Mouse (Mus musculus) Patski (cell line): ENCODE measurements at regions not wholly inside any gene's neighbourhood (a gene's known extent, or its start where the extent isn't known, plus 50 kb on each side); places are given as distances from the start of the nearest gene placed in this dataset.

Experiments
- ATAC-seq: fragments of 100-300 bp; one replicate; pipeline ENCODE4 v1.8.0; 2021
- CTCF ChIA-PET: fragments of 350-600 bp; sonication (Branson Sonifier 250); formaldehyde crosslinking; loops from one replicate; lab custom pipeline; 2022; ENCODE audit warnings: inconsistent platforms; lab: Charles Lee
- POLR2A ChIA-PET: fragments of 350-600 bp; sonication (Branson Sonifier 250); formaldehyde crosslinking; loops from one replicate; lab custom pipeline; 2022; ENCODE audit warnings: antibody characterized with exemption, inconsistent platforms; lab: Charles Lee
- DNase-seq: peaks from one replicate; pipeline ENCODE4 v3.0.0-alpha.2; 2011; ENCODE audit warnings: low read depth, low spot score
- H3K27me3 ChIP-seq: fragments of 371-371 bp; one replicate; pipeline ENCODE4 v1.5.1; 2021
- CTCF ChIP-seq: fragments of 100-300 bp; IDR thresholded peaks from one replicate; pipeline ENCODE4 v1.5.1; 2021
- in situ Hi-C: fragments of 300-500 bp; cut with MboI; formaldehyde crosslinking; loops from 3 replicates; pipeline ENCODE4 v1.11.1; 2018; ENCODE audit warnings: low pct_unique_long_range_greater_than_20kb, mixed read lengths

- ChIA-PET POLR2A (interaction anchor here (0.6 kb wide), 1 partner anchor 415 kb away, joined by 3 read pairs; no protein-coding TSS in a partner anchor), CTCF (interaction anchor here (1.1 kb wide), 1 partner anchor 32 kb away, joined by 3 read pairs; no protein-coding TSS in a partner anchor)
- ATAC-seq: no peak
- DNase-seq: no peak
- H3K27me3 ChIP-seq: no peaks in the 10 kb centered on the region
- no peak for TF ChIP-seq CTCF
- in situ Hi-C loops: no loop called here
Measured at GRCm38 (mm10) chr13:5444759-5445478, 416.4 kb upstream of the Klf6 start.

DNA sequence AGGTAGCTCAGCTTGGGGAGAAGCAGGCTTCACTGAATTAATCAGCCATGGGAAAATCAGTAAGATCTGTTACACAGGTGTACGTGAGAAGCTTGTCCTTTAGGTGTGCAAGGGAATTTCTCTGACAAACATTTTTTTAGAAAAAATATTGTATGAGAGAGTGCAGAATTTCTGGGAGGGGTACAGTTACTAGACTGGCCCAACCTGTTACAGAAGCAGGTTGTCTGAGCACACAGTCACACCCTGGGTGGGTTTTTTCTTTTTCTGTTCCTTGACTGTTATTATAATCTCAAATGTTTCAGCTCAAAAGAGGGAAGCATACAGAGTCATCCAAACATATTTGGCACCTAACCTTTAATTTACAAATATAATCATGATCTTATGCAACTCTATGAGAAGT, 412.7 kb upstream of the Klf6 start:
- ATAC-seq (no peak), DNase-seq (no peak)
- in situ Hi-C loops: no loop called here
- no peaks in the 10 kb centered on the region for H3K27me3 ChIP-seq
- no peak for TF ChIP-seq CTCF
- POLR2A ChIA-PET: no interaction called here
- CTCF ChIA-PET: interaction anchor here (0.7 kb wide), 1 partner anchor 49 kb away, joined by 3 read pairs; no protein-coding TSS in a partner anchor

GRCm38 (mm10) chr13:5480779-5481178, 380.5 kb upstream of the Klf6 start:
- DNase-seq (no peak), ATAC-seq (no peak)
- POLR2A ChIA-PET: no interaction called here
- H3K27me3 ChIP-seq: no peaks in the 10 kb centered on the region
- CTCF ChIA-PET: no interaction called here
- in situ Hi-C loops: no loop called here
- TF ChIP-seq CTCF: no peak

DNA sequence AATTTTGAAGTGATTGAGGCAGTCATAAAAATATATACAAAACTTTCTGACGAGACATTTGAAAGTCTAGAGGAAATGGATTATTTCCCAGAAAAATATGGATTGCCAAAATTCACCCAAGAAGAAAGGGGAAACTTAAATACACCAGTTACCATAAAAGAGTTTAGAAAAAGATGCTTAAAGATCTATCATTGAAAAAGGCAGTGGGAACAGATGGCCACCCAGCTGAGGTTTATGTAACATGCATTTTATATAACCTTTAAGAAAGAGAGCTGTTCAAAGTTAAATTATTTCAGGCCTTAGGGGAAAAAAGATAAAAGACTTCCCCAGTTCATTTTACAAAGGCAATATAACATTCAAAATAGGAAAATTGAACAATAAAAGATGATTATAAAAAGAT, 369.0 kb upstream of the Klf6 start:
- CTCF ChIA-PET: no interaction called here
- ATAC-seq (no peak), DNase-seq (no peak)
- H3K27me3 ChIP-seq: no peaks in the 10 kb centered on the region
- no peak for TF ChIP-seq CTCF
- in situ Hi-C loops: no loop called here
- POLR2A ChIA-PET: no interaction called here

DNA sequence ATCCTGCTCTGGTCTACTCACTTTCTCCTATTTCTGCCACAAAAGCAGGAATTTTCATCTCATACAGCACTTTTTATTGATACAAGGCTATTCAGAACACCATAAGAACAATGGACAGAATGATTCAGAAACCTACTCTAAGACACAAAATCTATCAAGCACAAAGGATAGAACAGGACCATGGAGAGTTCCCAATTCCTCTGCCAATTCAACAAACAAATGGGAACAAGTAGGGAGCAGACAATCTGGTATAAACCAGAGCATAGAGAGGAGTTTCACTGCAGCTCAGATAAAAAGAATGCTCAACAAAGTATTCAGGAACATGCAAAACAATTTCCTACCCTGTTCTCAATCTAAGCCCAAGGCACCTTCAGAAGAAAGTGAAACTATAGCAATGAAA, 363.7 kb upstream of the Klf6 start:
- ATAC-seq (no peak), DNase-seq (peak; percentile 13)
- ChIA-PET CTCF (no interaction called here), POLR2A (no interaction called here)
- in situ Hi-C loops: no loop called here
- TF ChIP-seq CTCF: no peak
- no peaks in the 10 kb centered on the region for H3K27me3 ChIP-seq

GRCm38 (mm10) chr13:5511784-5512183, 349.5 kb upstream of the Klf6 start:
- ATAC-seq (no peak), DNase-seq (no peak)
- no peaks in the 10 kb centered on the region for H3K27me3 ChIP-seq
- ChIA-PET CTCF (interaction anchor here (0.7 kb wide), 1 partner anchor 56 kb away, joined by 3 read pairs; no protein-coding TSS in a partner anchor), POLR2A (interaction anchor here (0.7 kb wide), 1 partner anchor 264 kb away, joined by 4 read pairs; no protein-coding TSS in a partner anchor)
- TF ChIP-seq CTCF: no peak
- in situ Hi-C loops: no loop called here

GRCm38 (mm10) chr13:5515552-5515951, 345.7 kb upstream of the Klf6 start:
- ATAC-seq (no peak), DNase-seq (no peak)
- POLR2A ChIA-PET: no interaction called here
- CTCF ChIA-PET: no interaction called here
- no peak for TF ChIP-seq CTCF
- in situ Hi-C loops: no loop called here
- no peaks in the 10 kb centered on the region for H3K27me3 ChIP-seq

GRCm38 (mm10) chr13:5516088-5516487, 345.2 kb upstream of the Klf6 start:
- ATAC-seq (no peak), DNase-seq (no peak)
- CTCF ChIA-PET: no interaction called here
- in situ Hi-C loops: no loop called here
- POLR2A ChIA-PET: no interaction called here
- no peaks in the 10 kb centered on the region for H3K27me3 ChIP-seq
- TF ChIP-seq CTCF: no peak

DNA sequence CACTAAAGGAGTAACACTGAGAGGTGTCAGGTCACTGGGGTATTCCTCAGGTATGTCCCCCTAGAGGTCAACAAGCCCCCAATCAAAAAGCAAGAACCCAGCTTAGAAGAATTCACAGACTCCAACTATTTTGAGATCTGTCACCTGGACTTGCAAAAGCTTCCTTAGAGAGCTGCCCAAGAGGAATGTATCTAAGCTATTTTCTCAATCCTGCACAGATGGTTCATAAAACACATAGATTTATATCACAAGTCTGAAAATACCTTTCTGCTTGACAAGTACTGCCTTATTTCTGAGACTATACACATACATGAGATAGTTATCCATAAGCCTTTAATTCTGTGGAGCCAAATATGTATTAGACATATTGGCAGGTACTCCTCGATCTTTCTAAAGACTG, 342.1 kb upstream of the Klf6 start:
- in situ Hi-C loops: no loop called here
- TF ChIP-seq CTCF: no peak
- ChIA-PET POLR2A (no interaction called here), CTCF (interaction anchor here (1.6 kb wide), 1 partner anchor 13 kb away, joined by 5 read pairs; no protein-coding TSS in a partner anchor)
- DNase-seq: no peak
- ATAC-seq: no peak
- H3K27me3 ChIP-seq: no peaks in the 10 kb centered on the region

- in situ Hi-C loops: no loop called here
Measured at GRCm38 (mm10) chr13:5519600-5519999, 341.7 kb upstream of the Klf6 start.

GRCm38 (mm10) chr13:5527400-5527799, 333.9 kb upstream of the Klf6 start:
- ATAC-seq (no peak), DNase-seq (no peak)
- H3K27me3 ChIP-seq: no peaks in the 10 kb centered on the region
- in situ Hi-C loops: no loop called here
- ChIA-PET POLR2A (no interaction called here), CTCF (no interaction called here)
- no peak for TF ChIP-seq CTCF

More at GRCm38 (mm10) chr13:5519600-5519999, 341.7 kb upstream of the Klf6 start:
- no peak for DNase-seq
- TF ChIP-seq CTCF: no peak
- H3K27me3 ChIP-seq: no peaks in the 10 kb centered on the region
- ATAC-seq: no peak
- ChIA-PET CTCF (interaction anchor here (1.6 kb wide), 1 partner anchor 13 kb away, joined by 5 read pairs; no protein-coding TSS in a partner anchor), POLR2A (no interaction called here)
